Mouse (Mus musculus): ENCODE data around the gene Tnrc6c. TPM values are rescaled to one million over a fixed set of nuclear protein-coding genes. Genes with fewer than 3 reads are reported as not detected.

Tnrc6c gene
- polyA plus RNA-seq, 1 experiment from 2014 or later, result 18.9 TPM

GRCm38 (mm10) chr11:117648005-117648404, 6.1 kb upstream of the Tnrc6c start:
- no peak overlapping the region for H3K4me2 ChIP-seq (ENCODE audit: low read length)
- no peak overlapping the region for H3K27ac ChIP-seq (ENCODE audit: low read depth, low read length)
- H3K4me1 ChIP-seq (ENCODE audit: control insufficient read depth, insufficient read depth, low read depth, low read length), result peaks cover 2% of the 10 kb centered on the region
- no peaks in the 10 kb centered on the region for H3K9me3 ChIP-seq (ENCODE audit: control insufficient read depth, low read length)
- H3K36me3 ChIP-seq (ENCODE audit: control insufficient read depth, insufficient read depth, low read length), result no peaks in the 10 kb centered on the region
- ATAC-seq, result no peak
- H3K4me3 ChIP-seq (ENCODE audit: low read length), result no peak overlapping the region
- H3K27me3 ChIP-seq (replicated peaks; ENCODE audit: control insufficient read depth, insufficient read depth, low read length), result no peaks in the 10 kb centered on the region; the same call in 1 of the 2 replicates
- H3K9ac ChIP-seq (ENCODE audit: low read depth, low read length), result no peak overlapping the region
- WGBS, result 68% methylated on average over 6 of the region's 6 CpGs

- H3K36me3 ChIP-seq (ENCODE audit: control insufficient read depth, insufficient read depth, low read length), result no peaks in the 10 kb centered on the region
- H3K27me3 ChIP-seq (replicated peaks; ENCODE audit: control insufficient read depth, insufficient read depth, low read length), result no peaks in the 10 kb centered on the region; the same call in 1 of the 2 replicates
- no peaks in the 10 kb centered on the region for H3K9me3 ChIP-seq (ENCODE audit: control insufficient read depth, low read length)
- H3K4me2 ChIP-seq (ENCODE audit: low read length), result no peak overlapping the region
- ATAC-seq, result no peak
- H3K4me1 ChIP-seq (ENCODE audit: control insufficient read depth, insufficient read depth, low read depth, low read length), result peaks cover 5% of the 10 kb centered on the region
- H3K27ac ChIP-seq (ENCODE audit: low read depth, low read length), result no peak overlapping the region
- 76% methylated on average over 13 of the region's 13 CpGs for WGBS
- H3K4me3 ChIP-seq (ENCODE audit: low read length), result no peak overlapping the region
- no peak overlapping the region for H3K9ac ChIP-seq (ENCODE audit: low read depth, low read length)
These were observed 3.1 kb upstream of the Tnrc6c start for GRCm38 (mm10) chr11:117650721-117651644.

- Histone ChIP-seq H3K4me3 (ENCODE audit: low read length) (no peak overlapping the region), H3K27me3 (replicated peaks; ENCODE audit: control insufficient read depth, insufficient read depth, low read length) (no peaks in the 10 kb centered on the region; the same call in 1 of the 2 replicates)
- 36% methylated on average over 3 of the region's 3 CpGs for WGBS
These were observed 1.2 kb upstream of the Tnrc6c start for GRCm38 (mm10) chr11:117652907-117653306.

GRCm38 (mm10) chr11:117654380-117654924, 363 bp downstream of the Tnrc6c start:
- Histone ChIP-seq H3K36me3 (ENCODE audit: control insufficient read depth, insufficient read depth, low read length) (no peaks in the 10 kb centered on the region), H3K9me3 (ENCODE audit: control insufficient read depth, low read length) (no peaks in the 10 kb centered on the region), H3K4me1 (ENCODE audit: control insufficient read depth, insufficient read depth, low read depth, low read length) (peaks cover 32% of the 10 kb centered on the region), H3K27me3 (replicated peaks; ENCODE audit: control insufficient read depth, insufficient read depth, low read length) (no peaks in the 10 kb centered on the region; the same call in 1 of the 2 replicates), H3K4me3 (ENCODE audit: low read length) (peak overlapping the region; percentile 92), H3K27ac (ENCODE audit: low read depth, low read length) (peak overlapping the region; percentile 99), H3K9ac (ENCODE audit: low read depth, low read length) (peak overlapping the region; percentile 97), H3K4me2 (ENCODE audit: low read length) (peak overlapping the region; percentile 92)
- WGBS, result under 1% methylated on average over 49 of the region's 71 CpGs
- peak; percentile 97 for ATAC-seq

More at GRCm38 (mm10) chr11:117652907-117653306, 1.2 kb upstream of the Tnrc6c start:
- no peak for ATAC-seq
- Histone ChIP-seq H3K27ac (ENCODE audit: low read depth, low read length) (peak overlapping the region; percentile 99), H3K9me3 (ENCODE audit: control insufficient read depth, low read length) (no peaks in the 10 kb centered on the region), H3K4me2 (ENCODE audit: low read length) (peak overlapping the region; percentile 92), H3K4me1 (ENCODE audit: control insufficient read depth, insufficient read depth, low read depth, low read length) (peaks cover 19% of the 10 kb centered on the region), H3K36me3 (ENCODE audit: control insufficient read depth, insufficient read depth, low read length) (no peaks in the 10 kb centered on the region), H3K9ac (ENCODE audit: low read depth, low read length) (no peak overlapping the region)

GRCm38 (mm10) chr11:117654934-117655291, 824 bp downstream of the Tnrc6c start:
- Histone ChIP-seq H3K9me3 (ENCODE audit: control insufficient read depth, low read length) (no peaks in the 10 kb centered on the region), H3K4me1 (ENCODE audit: control insufficient read depth, insufficient read depth, low read depth, low read length) (peaks cover 34% of the 10 kb centered on the region)
- 0% methylated on average over 7 of the region's 66 CpGs for WGBS

GRCm38 (mm10) chr11:117655292-117656076, 1.4 kb downstream of the Tnrc6c start:
- Histone ChIP-seq H3K9me3 (ENCODE audit: control insufficient read depth, low read length) (no peaks in the 10 kb centered on the region), H3K9ac (ENCODE audit: low read depth, low read length) (peak overlapping the region; percentile 97), H3K36me3 (ENCODE audit: control insufficient read depth, insufficient read depth, low read length) (no peaks in the 10 kb centered on the region), H3K27me3 (replicated peaks; ENCODE audit: control insufficient read depth, insufficient read depth, low read length) (no peaks in the 10 kb centered on the region; the same call in 1 of the 2 replicates), H3K4me3 (ENCODE audit: low read length) (peak overlapping the region; percentile 92), H3K4me2 (ENCODE audit: low read length) (peak overlapping the region; percentile 91), H3K27ac (ENCODE audit: low read depth, low read length) (peak overlapping the region; percentile 98), H3K4me1 (ENCODE audit: control insufficient read depth, insufficient read depth, low read depth, low read length) (peaks cover 34% of the 10 kb centered on the region)
- WGBS, result under 1% methylated on average over 65 of the region's 80 CpGs
- no peak for ATAC-seq

More at GRCm38 (mm10) chr11:117654934-117655291, 824 bp downstream of the Tnrc6c start:
- peak overlapping the region; percentile 91 for H3K4me2 ChIP-seq (ENCODE audit: low read length)
- H3K27me3 ChIP-seq (replicated peaks; ENCODE audit: control insufficient read depth, insufficient read depth, low read length), result no peaks in the 10 kb centered on the region; the same call in 1 of the 2 replicates
- peak; percentile 46 for ATAC-seq
- peak overlapping the region; percentile 92 for H3K4me3 ChIP-seq (ENCODE audit: low read length)
- H3K9ac ChIP-seq (ENCODE audit: low read depth, low read length), result peak overlapping the region; percentile 97
- no peaks in the 10 kb centered on the region for H3K36me3 ChIP-seq (ENCODE audit: control insufficient read depth, insufficient read depth, low read length)
- peak overlapping the region; percentile 98 for H3K27ac ChIP-seq (ENCODE audit: low read depth, low read length)

- 7% methylated on average over 10 of the region's 10 CpGs for WGBS
- ATAC-seq, result no peak
These were observed 1.9 kb downstream of the Tnrc6c start for GRCm38 (mm10) chr11:117656077-117656401.

DNA sequence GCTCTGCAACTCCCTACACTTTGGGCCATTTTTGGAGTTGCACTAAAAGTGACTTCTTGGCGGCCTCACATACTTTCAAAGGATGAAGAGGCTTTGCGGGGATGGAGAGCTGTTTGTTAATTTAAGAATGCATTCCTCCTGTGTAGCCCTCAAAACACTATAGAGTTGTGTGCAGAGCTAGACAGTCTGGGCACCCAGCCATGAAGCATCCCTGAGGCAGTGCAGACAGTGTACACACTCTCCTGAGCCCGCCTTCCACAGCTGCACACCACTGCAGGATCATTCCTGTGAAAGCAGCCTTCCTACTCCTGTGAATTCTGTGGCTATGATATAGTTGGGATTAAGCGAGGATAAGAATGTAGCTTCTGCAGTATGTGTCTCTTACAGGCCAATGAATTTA, 4.9 kb downstream of the Tnrc6c start:
- Histone ChIP-seq H3K27me3 (replicated peaks; ENCODE audit: control insufficient read depth, insufficient read depth, low read length) (no peaks in the 10 kb centered on the region), H3K4me3 (ENCODE audit: low read length) (no peak overlapping the region), H3K36me3 (ENCODE audit: control insufficient read depth, insufficient read depth, low read length) (no peaks in the 10 kb centered on the region), H3K4me1 (ENCODE audit: control insufficient read depth, insufficient read depth, low read depth, low read length) (peaks cover 28% of the 10 kb centered on the region), H3K27ac (ENCODE audit: low read depth, low read length) (no peak overlapping the region; the same call in 1 of the 2 replicates), H3K9ac (ENCODE audit: low read depth, low read length) (no peak overlapping the region), H3K4me2 (ENCODE audit: low read length) (peak overlapping the region; percentile 28), H3K9me3 (ENCODE audit: control insufficient read depth, low read length) (no peaks in the 10 kb centered on the region)
- ATAC-seq, result no peak
- 23% methylated on average over 4 of the region's 4 CpGs for WGBS

More at GRCm38 (mm10) chr11:117656077-117656401, 1.9 kb downstream of the Tnrc6c start:
- Histone ChIP-seq H3K4me2 (ENCODE audit: low read length) (peak overlapping the region; percentile 91), H3K36me3 (ENCODE audit: control insufficient read depth, insufficient read depth, low read length) (no peaks in the 10 kb centered on the region), H3K4me3 (ENCODE audit: low read length) (peak overlapping the region; percentile 92), H3K9ac (ENCODE audit: low read depth, low read length) (peak overlapping the region; percentile 97), H3K27me3 (replicated peaks; ENCODE audit: control insufficient read depth, insufficient read depth, low read length) (no peaks in the 10 kb centered on the region; the same call in 1 of the 2 replicates), H3K9me3 (ENCODE audit: control insufficient read depth, low read length) (no peaks in the 10 kb centered on the region), H3K4me1 (ENCODE audit: control insufficient read depth, insufficient read depth, low read depth, low read length) (peaks cover 34% of the 10 kb centered on the region), H3K27ac (ENCODE audit: low read depth, low read length) (peak overlapping the region; percentile 98)
